Mouse (Mus musculus) G1E (cell line): Measurements from ENCODE around the gene Flt1. TPM values are rescaled to one million over a fixed set of nuclear protein-coding genes. Genes with fewer than 3 reads are reported as not detected.

Experiments used
- ATAC-seq: 2 replicates; pipeline ENCODE4 v1.8.0; 2016; ENCODE audit warnings: mild to moderate bottlenecking; ENCODE audit not compliant: insufficient number of reproducible peaks, poor library complexity, low FRiP score, severe bottlenecking; ENCODE audit errors: extremely low read depth
- DNase-seq: peaks from one replicate; pipeline ENCODE4 v3.0.0; 2012; ENCODE audit warnings: low spot score
- H3K27me3 ChIP-seq: 2 replicates; pipeline ENCODE4 v1.6.1; 2012; ENCODE audit warnings: mild to moderate bottlenecking, low read length, inconsistent platforms; ENCODE audit not compliant: insufficient read depth
- H3K36me3 ChIP-seq: replicated peaks from 2 replicates; pipeline ENCODE3; 2012; ENCODE audit warnings: mild to moderate bottlenecking, inconsistent platforms
- H3K4me1 ChIP-seq: 2 replicates; pipeline ENCODE4 v1.6.1; 2012; ENCODE audit warnings: low read depth, low read length, inconsistent platforms, mixed read lengths; ENCODE audit not compliant: insufficient read depth
- H3K4me3 ChIP-seq: 2 replicates; pipeline ENCODE4 v1.5.1; 2012; ENCODE audit warnings: low read depth, mild to moderate bottlenecking, inconsistent platforms, low read length, moderate library complexity, mixed read lengths
- H3K9me3 ChIP-seq: replicated peaks from 2 replicates; pipeline ENCODE4 v1.6.1; 2012; ENCODE audit warnings: inconsistent platforms
- CTCF ChIP-seq: IDR thresholded peaks from 2 replicates; pipeline ENCODE4 v1.5.1; 2012; ENCODE audit warnings: low read depth, low read length, inconsistent platforms, mixed read lengths
- GATA1 ChIP-seq: IDR thresholded peaks from 2 replicates; pipeline ENCODE4 v1.6.1; 2012; ENCODE audit warnings: borderline replicate concordance, low read length, inconsistent platforms, mixed read lengths
- GATA2 ChIP-seq: IDR thresholded peaks from 2 replicates; pipeline ENCODE4 v1.6.1; 2012; ENCODE audit warnings: low read depth, low read length, inconsistent platforms, borderline replicate concordance
- POLR2AphosphoS5 ChIP-seq: IDR thresholded peaks from 2 replicates; pipeline ENCODE4 v1.6.1; 2012; ENCODE audit warnings: low read depth, low read length, inconsistent platforms; ENCODE audit not compliant: insufficient replicate concordance
- TAL1 ChIP-seq: conservative IDR thresholded peaks from 2 replicates; pipeline ENCODE4 v1.6.1; 2012; ENCODE audit warnings: low read depth, low read length, inconsistent platforms, mixed read lengths
- polyA plus RNA-seq: library from polyadenylated mRNA; stranded (reverse); fragments of >175 nt; gene quantifications from 2 replicates; pipeline ENCODE4 v1.2.3, GENCODE M21; 2012
- total RNA-seq, 2 experiments: library from RNA; stranded (forward) in 1 of 2; stranded (reverse) in 1 of 2; fragments of 200-1000 nt in 1 of 2; fragments of >200 nt in 1 of 2; fragmentation: Nextera tagmentation in 1 of 2; gene quantifications; 2 replicates each; pipeline ENCODE4 v1.2.3; 2014 to 2017

The Flt1 gene
- total and polyA plus RNA-seq, 3 experiments = 0.04 to 0.33 (median 0.15) TPM

- Histone ChIP-seq H3K27me3 (no peaks in the 10 kb centered on the region), H3K4me3 (no peak overlapping the region), H3K36me3 (peaks cover 82% of the 10 kb centered on the region), H3K4me1 (peaks cover 4% of the 10 kb centered on the region; the same call in 1 of the 2 replicates), H3K9me3 (no peaks in the 10 kb centered on the region)
- TF ChIP-seq TAL1 (no peak), GATA1 (no peak), CTCF (no peak), POLR2AphosphoS5 (no peak), GATA2 (no peak)
- DNase-seq (no peak), ATAC-seq (no peak)
Measured at GRCm38 (mm10) chr5:147532031-147532430, 193.8 kb downstream of the Flt1 start.

- no peak for ATAC-seq
- peaks cover 8% of the 10 kb centered on the region; the same call in 1 of the 2 replicates for H3K4me1 ChIP-seq
- H3K27me3 ChIP-seq = no peaks in the 10 kb centered on the region
- peaks cover 79% of the 10 kb centered on the region for H3K36me3 ChIP-seq
- H3K9me3 ChIP-seq = no peaks in the 10 kb centered on the region
- no peak overlapping the region for H3K4me3 ChIP-seq
- no peak for DNase-seq
- TF ChIP-seq CTCF = no peak
- no peak for TF ChIP-seq GATA1
- TF ChIP-seq TAL1 = no peak
- no peak for TF ChIP-seq POLR2AphosphoS5
- TF ChIP-seq GATA2 = no peak
Measured at GRCm38 (mm10) chr5:147527788-147528187, 198.0 kb downstream of the Flt1 start.

- no peaks in the 10 kb centered on the region for H3K27me3 ChIP-seq
- H3K9me3 ChIP-seq = no peaks in the 10 kb centered on the region
- H3K4me1 ChIP-seq = peaks cover 7% of the 10 kb centered on the region; the same call in 1 of the 2 replicates
- ATAC-seq (no peak), DNase-seq (no peak)
- TF ChIP-seq TAL1 (no peak), GATA1 (no peak), POLR2AphosphoS5 (no peak), CTCF (no peak), GATA2 (no peak)
- H3K4me3 ChIP-seq = no peak overlapping the region
- H3K36me3 ChIP-seq = peaks cover 83% of the 10 kb centered on the region
Measured at GRCm38 (mm10) chr5:147527006-147527405, 198.8 kb downstream of the Flt1 start.

Other genes with a start within 250 kb of the Flt1 start
- 117 and 134 TPM in 2 replicates for gene Pomp, start 134.4 kb upstream of the Flt1 start, total RNA-seq (2014; fragmentation: Nextera tagmentation)
- gene Pomp, start 134.4 kb upstream of the Flt1 start, total RNA-seq (2017) = 224 and 245 TPM in 2 replicates
- gene Pomp, start 134.4 kb upstream of the Flt1 start, polyA plus RNA-seq = 11.0 and 18.1 TPM in 2 replicates
- 39.3 and 55.3 TPM in 2 replicates for gene Slc46a3, start 168.8 kb upstream of the Flt1 start, total RNA-seq (2014; fragmentation: Nextera tagmentation)
- gene Slc46a3, start 168.8 kb upstream of the Flt1 start, total RNA-seq (2017) = 18.1 and 28.3 TPM in 2 replicates
- gene Slc46a3, start 168.8 kb upstream of the Flt1 start, polyA plus RNA-seq = 7.7 and 8.0 TPM in 2 replicates
- not detected in 2 replicates for gene Mtus2, start 231.3 kb upstream of the Flt1 start, total RNA-seq (2014; fragmentation: Nextera tagmentation)
- 0.12 and 1.1 TPM in 2 replicates for gene Mtus2, start 231.3 kb upstream of the Flt1 start, total RNA-seq (2017)
- gene Mtus2, start 231.3 kb upstream of the Flt1 start, polyA plus RNA-seq = not detected in 2 replicates